Mouse (Mus musculus) cerebellum, adult 2 months (tissue): ENCODE measurements around the gene Mrpl53.

Experiments
- CTCF ChIP-seq: fragments of 200-500 bp; IDR thresholded peaks from 2 replicates; pipeline ENCODE4 v1.5.1; 2011; ENCODE audit warnings: low read depth, mild to moderate bottlenecking, control low read depth, low read length, moderate library complexity, borderline replicate concordance; ENCODE audit not compliant: insufficient read depth
- POLR2A ChIP-seq: fragments of 200-500 bp; IDR thresholded peaks from 2 replicates; pipeline ENCODE4 v1.6.1; 2011; ENCODE audit warnings: low read length, control low read depth, borderline replicate concordance; ENCODE audit not compliant: insufficient read depth

DNA sequence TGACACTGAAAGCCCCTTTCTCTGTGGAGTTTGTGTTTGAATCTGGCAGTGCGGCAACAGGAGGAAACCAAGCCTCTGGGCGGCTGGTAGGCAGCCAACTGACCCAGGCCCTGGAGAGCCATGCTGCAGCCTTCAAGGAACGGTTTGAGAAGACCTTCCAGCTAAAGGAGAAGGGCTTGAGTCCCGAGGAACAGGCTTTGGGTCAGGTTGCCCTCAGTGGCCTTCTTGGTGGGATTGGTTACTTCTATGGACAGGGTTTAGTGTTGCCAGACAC lies 8.3 kb downstream of the Mrpl53 start:
- no peak for TF ChIP-seq CTCF
- TF ChIP-seq POLR2A = no peak
